ENCODE assay signal across 11 mouse cellular contexts in genomic region chr3:86754595-86755557, GRCm38 (mm10).
DNase-seq lines count a peak whose midpoint lies in the region; ATAC-seq and TF ChIP-seq lines count a peak whose summit lies in the region.
"Had no signal": no experiment of that assay in that cellular context is flagged by ENCODE, and none has a peak within 500 bp of the region (broad histone marks: within the 10 kb centered on the region; RNA-seq: fewer than 3 reads in every experiment).

No protein-coding gene starts in this region.

- no peak for TF ChIP-seq CTCF in hindbrain, postnatal 0 days (IDR thresholded peaks at IDR 0.05; ENCODE audit: low read depth)
- no peak for TF ChIP-seq CTCF in left cerebral cortex, adult 2 months (IDR thresholded peaks at IDR 0.05)

- peak overlapping the region; percentile 61 for H3K27ac ChIP-seq in neural tube, embryonic 13.5 days (replicated peaks)
- peak overlapping the region; percentile 56 for H3K27ac ChIP-seq in hindbrain, postnatal 0 days
- peak overlapping the region; percentile 71 for H3K27ac ChIP-seq in midbrain, embryonic 10.5 days (replicated peaks)
- H3K27ac ChIP-seq in left cerebral cortex, adult 2 months: no peak overlapping the region
- H3K27ac ChIP-seq: forebrain, embryonic 13.5 days had no signal

- peaks cover 26% of the 10 kb centered on the region for H3K4me1 ChIP-seq in neural tube, embryonic 13.5 days (replicated peaks)
- H3K4me1 ChIP-seq in hindbrain, postnatal 0 days (ENCODE audit: insufficient read depth, low read length): 0 out of 2 replicates have a peak, but pooled peaks cover 3% of the 10 kb centered on the region
- peaks cover 44% of the 10 kb centered on the region for H3K4me1 ChIP-seq in midbrain, embryonic 10.5 days

- H3K4me2 ChIP-seq in neural tube, embryonic 13.5 days: no peak overlapping the region
- H3K4me2 ChIP-seq in hindbrain, postnatal 0 days (ENCODE audit: low read depth, low read length): peak overlapping the region; percentile 21; the same call in 1 of the 2 replicates
- H3K4me2 ChIP-seq: forebrain, embryonic 13.5 days had no signal

- peak; percentile 63; the same call in 1 of the 2 replicates for ATAC-seq in neural tube, embryonic 13.5 days (ENCODE audit: low read depth)
- 0 out of 2 replicates have a peak, but pooled peaks have one; percentile 40 for ATAC-seq in hindbrain, postnatal 0 days
- ATAC-seq: forebrain, embryonic 13.5 days had no signal

- no peaks in the 10 kb centered on the region for H3K9me3 ChIP-seq in neural tube, embryonic 13.5 days
- no peaks in the 10 kb centered on the region for H3K9me3 ChIP-seq in hindbrain, postnatal 0 days (ENCODE audit: low read length)
- no peaks in the 10 kb centered on the region for H3K9me3 ChIP-seq in midbrain, embryonic 10.5 days (replicated peaks)
- H3K9me3 ChIP-seq: forebrain, embryonic 13.5 days had no signal

- no peaks in the 10 kb centered on the region for H3K27me3 ChIP-seq in neural tube, embryonic 13.5 days
- no peaks in the 10 kb centered on the region for H3K27me3 ChIP-seq in hindbrain, postnatal 0 days (ENCODE audit: insufficient read depth, low read length)
- H3K27me3 ChIP-seq in midbrain, embryonic 10.5 days (ENCODE audit: low read depth, poor library complexity, severe bottlenecking): no peaks in the 10 kb centered on the region; the same call in 1 of the 2 replicates

- no peaks in the 10 kb centered on the region for H3K36me3 ChIP-seq in neural tube, embryonic 13.5 days
- no peaks in the 10 kb centered on the region for H3K36me3 ChIP-seq in hindbrain, postnatal 0 days (ENCODE audit: insufficient read depth, low read length)
- no peaks in the 10 kb centered on the region for H3K36me3 ChIP-seq in midbrain, embryonic 10.5 days

- WGBS in neural tube, embryonic 13.5 days: 65% methylated on average over 14 of the region's 14 CpGs
- 66% methylated on average over 14 of the region's 14 CpGs for WGBS in hindbrain, postnatal 0 days
- 72% methylated on average over 14 of the region's 14 CpGs for WGBS in midbrain, embryonic 10.5 days

- H3K9ac ChIP-seq in neural tube, embryonic 13.5 days: 0 out of 2 replicates have a peak overlapping the region, but pooled peaks have one; percentile 6
- H3K9ac ChIP-seq in hindbrain, postnatal 0 days (replicated peaks; ENCODE audit: low read length): peak overlapping the region; percentile 13; the same call in 1 of the 2 replicates
- H3K9ac ChIP-seq: forebrain, embryonic 13.5 days had no signal

- DNase-seq in neural tube, embryonic 10.5 days (ENCODE audit: extremely low spot score, low spot score): no peak
- no peak for DNase-seq in hindbrain, postnatal 0 days (ENCODE audit: low spot score)
- DNase-seq in midbrain, embryonic 10.5 days (ENCODE audit: low spot score): no peak
- no peak for DNase-seq in gastrocnemius, adult 18-20 months (ENCODE audit: low spot score)
- DNase-seq in left cerebral cortex, adult 2 months (ENCODE audit: extremely low spot score in 1 of 2, low spot score in 2 of 2): no peak
- DNase-seq in adrenal gland, postnatal 36 days: no peak
- DNase-seq in left cerebral cortex, postnatal 4 days: no peak
- DNase-seq: cerebellum, postnatal 14 days; gastrocnemius, postnatal 25 days had no signal

- H3K4me3 ChIP-seq in neural tube, embryonic 13.5 days: no peak overlapping the region
- H3K4me3 ChIP-seq in hindbrain, postnatal 0 days (ENCODE audit: low read length): no peak overlapping the region
- no peak overlapping the region for H3K4me3 ChIP-seq in midbrain, embryonic 10.5 days
- no peak overlapping the region for H3K4me3 ChIP-seq in left cerebral cortex, adult 2 months
- H3K4me3 ChIP-seq: forebrain, embryonic 13.5 days had no signal

- intact Hi-C loops in left cerebral cortex, adult 2 months (cut with DNase I): loop anchor here (10.0 kb wide), 1 partner anchor 210 kb away; the partner anchor contains the start of gene Mab21l2
- intact Hi-C loops in left cerebral cortex, postnatal 4 days (cut with DNase I): loop anchor here (10.0 kb wide), 1 partner anchor 490 kb away; no protein-coding TSS in a partner anchor
